Mouse (Mus musculus) CD4-positive, CD25-positive, alpha-beta regulatory T cell (primary cell): ENCODE data around the gene Trir. TPM values are rescaled to one million over a fixed set of nuclear protein-coding genes. Genes with fewer than 3 reads are reported as not detected.

Source experiments
- polyA plus RNA-seq: library from polyadenylated mRNA; unstranded; fragments of 100-300 nt; shearing (Covaris generic); gene quantifications from one replicate; pipeline ENCODE4 v1.2.1, GENCODE M21; 2017

The Trir gene
- polyA plus RNA-seq, result 206 TPM

DNA sequence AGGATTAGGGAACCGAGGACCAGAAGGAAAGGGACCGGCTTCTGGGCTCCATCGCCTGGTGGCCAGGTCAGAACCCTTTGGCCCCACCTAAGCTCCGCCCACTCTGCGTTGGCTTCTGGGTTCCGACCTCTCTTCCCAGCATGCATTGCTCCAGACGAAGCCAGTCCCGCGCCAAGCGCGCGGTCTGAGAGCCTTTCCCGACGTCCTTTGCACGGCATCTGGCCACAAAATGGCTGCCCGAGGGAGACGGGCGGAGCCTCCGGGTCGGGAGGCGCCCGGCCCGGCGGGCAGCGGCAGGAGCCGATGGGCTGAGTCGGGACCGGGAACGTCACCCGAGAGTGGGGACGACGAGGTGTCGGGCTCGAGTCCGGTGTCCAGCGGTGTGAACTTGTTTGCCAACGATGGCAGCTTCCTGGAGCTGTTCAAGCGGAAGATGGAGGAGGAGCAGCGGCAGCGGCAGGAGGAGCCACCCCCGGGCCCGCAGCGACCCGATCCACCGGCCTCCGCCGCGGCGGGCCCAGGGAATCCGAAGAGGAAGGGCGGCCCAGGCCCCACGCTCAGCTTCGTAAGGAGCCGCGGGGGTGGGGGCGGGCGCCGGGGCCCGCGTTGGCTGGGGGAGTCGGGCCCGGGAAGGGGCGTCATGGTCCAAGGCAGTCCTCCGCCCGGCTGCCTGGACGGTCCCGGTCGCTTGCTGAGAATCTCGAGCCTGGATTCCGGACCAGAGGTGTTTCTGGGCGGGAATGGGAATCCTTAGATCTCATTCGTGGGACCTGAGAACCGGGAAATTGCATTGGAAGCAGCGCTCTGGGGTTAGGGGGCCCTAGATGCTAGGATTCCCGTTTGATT lies at the start of gene Trir:
TSS of gene Trir (plus strand) at position 154 of the 846 bp plus-strand sequence.

DNA sequence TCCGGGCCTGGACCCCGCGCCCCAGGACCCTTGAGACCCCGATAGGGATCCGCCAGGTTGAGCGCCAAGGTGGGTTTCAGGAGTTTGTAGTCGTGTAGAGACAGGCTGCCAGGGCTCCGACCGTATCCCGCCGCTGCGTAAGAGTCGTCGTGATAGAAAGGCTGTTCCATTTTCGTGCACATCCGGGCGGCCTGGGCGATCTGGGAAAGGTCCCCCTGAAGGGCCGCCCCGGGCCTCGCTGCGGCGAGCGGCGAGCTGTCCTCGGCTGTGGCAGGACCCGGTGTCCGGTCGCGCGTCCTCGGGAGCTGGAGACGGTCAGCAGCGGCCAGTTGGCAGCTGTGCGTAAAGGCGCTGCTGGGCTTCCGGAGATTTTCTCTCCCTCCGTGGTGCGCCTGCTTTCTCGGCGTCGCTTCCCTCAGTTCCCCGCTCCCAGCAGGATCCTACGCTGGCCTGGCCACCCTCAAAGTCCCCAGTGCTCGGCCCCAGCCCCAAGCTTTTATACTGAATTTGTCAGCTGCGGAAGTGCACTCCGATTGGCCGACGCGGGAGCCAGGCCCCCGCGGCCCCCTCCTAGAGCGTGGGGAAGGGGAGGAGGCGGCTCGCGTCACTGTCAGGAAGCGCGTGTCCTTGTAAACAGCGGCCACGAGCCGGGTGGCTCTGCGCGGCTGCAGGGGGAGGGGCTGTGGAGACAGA lies 48.2 kb upstream of the Trir start, which contains the start of gene Junb:
TSS of gene Junb (minus strand) at position 471 of the 693 bp plus-strand sequence.

DNA sequence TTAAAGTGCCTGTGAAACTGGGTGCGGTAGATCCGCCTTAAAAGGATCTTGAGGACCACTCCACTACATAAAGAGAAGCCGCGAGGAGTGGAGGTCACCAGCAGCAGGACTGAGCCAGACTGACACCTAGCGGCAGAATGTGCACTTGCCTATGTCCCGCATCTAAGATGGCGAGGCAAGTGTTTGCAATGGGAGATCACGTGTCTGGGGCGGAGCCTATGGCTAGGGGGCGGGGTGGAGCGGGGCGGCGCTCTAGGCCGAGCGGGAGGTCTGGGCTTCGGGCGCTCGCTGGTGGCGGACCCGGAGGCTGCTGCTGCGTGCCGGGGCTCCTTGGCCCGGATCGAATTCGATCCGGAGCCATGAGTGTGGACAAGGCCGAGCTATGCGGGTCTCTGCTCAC lies 36.3 kb upstream of the Trir start, which contains the start of gene Hook2:
TSS of gene Hook2 (plus strand) at position 255 of the 400 bp plus-strand sequence.

DNA sequence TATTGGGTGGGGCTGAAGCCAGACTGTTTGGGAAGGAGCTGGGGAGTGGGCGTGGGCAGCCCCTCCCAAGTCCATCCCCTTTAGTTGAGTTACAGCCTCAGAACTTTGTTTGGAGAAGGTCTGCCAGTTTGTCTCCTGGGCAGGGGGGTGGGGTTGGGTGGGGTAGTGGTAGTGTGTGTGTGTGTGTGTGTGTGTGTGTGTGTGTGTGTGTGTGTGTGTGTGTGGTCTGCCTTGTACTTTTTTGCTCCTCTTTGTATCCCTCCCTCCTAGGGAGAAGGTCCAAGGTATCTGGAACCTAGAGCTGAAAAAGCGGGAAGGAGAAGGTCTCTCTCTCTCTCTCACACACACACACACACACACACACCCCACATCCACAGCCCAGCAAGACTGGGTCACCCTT lies 12.2 kb upstream of the Trir start, which contains the start of gene Best2:
TSS of gene Best2 (minus strand) at position 101 of the 400 bp plus-strand sequence.

DNA sequence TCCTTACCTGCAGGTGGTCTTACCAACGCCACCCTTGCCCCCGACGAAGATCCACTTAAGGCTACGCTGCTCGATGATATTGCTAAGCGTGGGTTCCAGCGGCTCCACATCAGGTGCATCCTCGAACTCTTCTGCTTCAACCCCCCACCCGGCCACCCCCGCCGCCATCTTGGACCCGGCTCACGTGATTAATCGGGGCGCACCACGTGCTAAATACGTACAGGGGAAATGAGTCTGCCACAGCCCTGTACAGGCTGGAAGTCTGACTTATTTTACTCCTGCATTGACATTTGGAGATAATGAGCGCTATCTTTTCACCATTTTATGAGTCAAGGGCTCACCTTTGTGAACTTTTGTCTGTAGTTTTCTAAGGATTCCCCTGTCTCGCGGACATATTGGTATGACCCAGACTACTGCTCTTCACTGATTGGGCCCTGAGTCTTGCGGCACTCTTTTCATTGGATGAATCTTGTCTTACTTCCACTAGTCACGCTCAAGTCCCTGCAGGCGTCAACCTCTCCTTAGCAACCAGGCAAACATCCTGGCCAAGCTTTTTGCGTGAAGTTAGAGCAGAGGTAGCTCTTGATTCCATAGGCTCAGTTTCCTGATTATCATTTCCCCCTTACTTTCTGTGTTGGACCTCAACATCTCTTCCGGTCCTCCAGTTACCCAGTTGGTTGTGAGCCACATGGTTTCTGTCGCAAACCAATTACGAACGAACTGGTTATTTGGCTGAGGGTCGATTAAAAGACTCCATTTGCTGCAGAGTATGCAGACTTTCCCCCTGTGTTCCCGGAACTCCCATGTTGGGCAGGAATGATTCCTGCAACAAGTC lies 1.3 kb upstream of the Trir start, which contains the start of gene Asna1:
TSS of gene Asna1 (minus strand) at position 184 of the 835 bp plus-strand sequence.

DNA sequence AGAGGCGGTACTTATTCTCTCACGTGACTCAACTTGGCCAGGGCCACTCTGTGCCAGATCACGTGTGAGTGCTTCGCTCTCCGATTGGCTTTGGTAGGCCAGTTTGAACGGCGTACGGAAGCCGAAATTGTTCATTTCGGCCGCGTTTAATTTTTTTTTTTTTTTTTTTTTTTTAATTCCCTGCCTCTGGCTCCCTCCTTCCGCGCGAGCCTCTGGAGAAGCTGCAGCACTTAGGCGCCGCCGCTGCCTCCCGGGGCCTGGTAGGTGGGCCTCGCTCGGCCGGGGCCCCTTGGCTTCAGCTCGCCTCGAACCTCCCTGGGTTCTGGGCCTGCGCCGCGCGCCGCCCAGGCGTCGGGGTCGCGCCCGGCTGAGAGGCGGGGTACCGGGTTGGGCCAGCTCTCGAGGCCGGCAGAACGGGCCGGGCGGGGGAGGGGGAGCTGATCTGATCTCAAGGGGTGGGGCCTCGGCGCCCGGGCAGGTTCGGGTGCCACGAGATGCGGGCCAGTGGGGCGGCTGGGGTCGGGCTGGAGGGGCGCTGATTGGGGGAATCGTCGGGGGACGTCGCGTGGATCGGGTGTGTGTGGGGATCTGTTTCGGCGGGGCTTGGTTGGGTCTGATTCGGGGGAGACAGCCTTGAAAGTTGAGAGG lies 10.2 kb downstream of the Trir start, which contains the start of gene Tnpo2:
TSS of gene Tnpo2 (plus strand) at position 198 of the 648 bp plus-strand sequence.

DNA sequence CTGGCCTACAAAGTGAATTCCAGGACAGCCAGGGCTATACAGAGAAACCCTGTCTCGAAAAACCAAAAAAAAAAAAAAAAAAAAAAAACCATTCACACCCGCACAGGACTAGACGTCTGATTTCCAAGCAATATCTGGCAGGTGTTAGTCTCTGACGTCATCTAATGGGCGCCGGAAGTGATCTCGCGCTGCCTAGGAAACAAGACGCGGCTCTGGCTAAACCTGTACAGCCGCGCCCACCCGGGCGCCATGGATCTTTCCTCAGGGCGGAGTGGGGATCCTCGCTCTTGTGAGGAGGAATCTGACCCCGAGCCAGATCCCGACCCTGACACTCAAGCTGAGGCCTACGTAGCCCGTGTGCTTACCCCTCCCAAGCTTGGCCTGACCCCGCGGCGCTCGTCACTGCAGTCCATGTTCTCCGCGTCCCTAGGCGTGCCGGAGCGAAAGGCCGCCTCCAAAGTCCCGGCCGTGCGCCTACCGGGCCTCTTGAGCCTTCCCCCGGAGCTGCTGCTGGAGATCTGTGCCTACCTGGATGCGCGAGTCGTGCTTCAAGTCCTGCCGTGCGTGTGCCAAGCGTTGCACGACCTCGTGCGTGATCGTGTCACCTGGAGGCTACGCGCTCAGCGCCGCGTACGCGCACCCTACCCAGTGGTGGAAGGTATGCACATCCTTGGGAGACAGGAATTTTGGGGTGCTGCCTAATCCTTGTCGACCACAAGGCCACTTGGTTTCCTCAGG lies 33.4 kb downstream of the Trir start, which contains the start of gene Fbxw9:
TSS of gene Fbxw9 (plus strand) at position 177 of the 738 bp plus-strand sequence.

DNA sequence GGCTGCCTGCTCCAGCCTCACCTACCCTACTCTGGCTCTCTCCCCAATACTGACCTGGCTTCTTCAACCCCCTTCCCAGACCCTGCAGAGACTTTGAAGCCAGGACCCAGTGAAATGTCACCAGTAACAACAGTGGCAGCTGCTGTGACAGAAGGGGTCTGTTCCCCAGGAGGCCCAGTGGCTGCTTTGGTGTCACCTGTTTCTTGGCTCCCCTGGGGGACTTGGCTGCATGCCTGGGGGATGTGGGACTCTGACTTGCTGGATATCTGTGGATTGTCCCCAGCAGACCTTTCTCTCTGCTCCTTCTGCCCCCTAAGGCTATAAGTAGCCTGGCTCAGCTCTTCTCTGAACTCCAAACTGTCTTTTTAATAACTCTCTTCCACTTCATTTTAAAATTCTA lies 41.4 kb downstream of the Trir start, which contains the start of gene Gm5741:
TSS of gene Gm5741 (minus strand) at position 1 of the 400 bp plus-strand sequence.

DNA sequence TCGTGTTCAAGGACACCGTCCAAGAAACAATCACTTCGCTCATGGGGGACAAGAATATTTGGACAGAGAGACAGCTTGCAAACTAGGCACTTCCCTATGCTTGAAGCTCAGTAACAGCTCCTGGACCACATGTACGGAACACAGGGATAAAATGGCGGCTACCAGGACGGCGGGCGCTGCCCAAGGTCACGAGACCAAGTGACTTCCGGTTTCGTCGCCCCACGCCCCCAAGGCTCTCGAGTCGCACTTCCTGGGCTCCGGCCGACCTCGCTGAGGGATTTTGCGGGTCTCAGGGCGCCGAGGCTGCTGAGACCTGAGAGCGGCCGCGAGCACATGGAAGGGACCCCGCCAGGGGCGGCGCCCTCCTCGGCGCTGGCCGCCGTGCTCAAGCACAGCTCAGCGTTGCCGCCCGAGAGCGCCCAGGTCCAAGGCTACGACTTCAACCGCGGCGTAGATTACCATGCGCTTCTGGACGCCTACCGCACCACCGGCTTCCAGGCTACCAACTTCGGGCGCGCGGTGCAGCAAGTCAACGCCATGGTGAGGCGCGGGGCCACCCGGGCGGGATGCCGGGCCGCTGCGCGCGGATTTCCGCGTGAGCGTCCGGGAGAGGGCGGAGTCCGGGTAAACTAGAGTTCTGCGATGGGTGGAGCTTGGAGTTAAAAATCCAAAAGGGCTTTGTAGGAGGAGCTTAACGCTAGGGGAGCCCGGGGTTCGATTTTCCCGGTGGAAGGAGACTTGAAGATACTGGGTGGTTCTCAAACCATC lies 45.1 kb downstream of the Trir start, which contains the start of gene Dhps:
TSS of gene Dhps (plus strand) at position 244 of the 768 bp plus-strand sequence.

Other genes starting within 250 kb of the Trir start
- gene Nfix, start 226.5 kb upstream of the Trir start, polyA plus RNA-seq, result 12.6 TPM
- gene Dand5, start 204.0 kb upstream of the Trir start, polyA plus RNA-seq, result 6.6 TPM
- 33.5 TPM for gene Gadd45gip1, start 195.3 kb upstream of the Trir start, polyA plus RNA-seq
- gene Rad23a, start 186.2 kb upstream of the Trir start, polyA plus RNA-seq, result 212 TPM
- 491 TPM for gene Calr, start 179.9 kb upstream of the Trir start, polyA plus RNA-seq
- gene Farsa, start 169.8 kb upstream of the Trir start, polyA plus RNA-seq, result 102 TPM
- 4.5 TPM for gene Syce2, start 154.7 kb upstream of the Trir start, polyA plus RNA-seq
- gene Gcdh, start 132.9 kb upstream of the Trir start, polyA plus RNA-seq, result 39.3 TPM
- 0.16 TPM for gene Klf1, start 124.9 kb upstream of the Trir start, polyA plus RNA-seq
- 14.6 TPM for gene Dnase2a, start 118.3 kb upstream of the Trir start, polyA plus RNA-seq
- 1.2 TPM for gene Mast1, start 89.5 kb upstream of the Trir start, polyA plus RNA-seq
- 0.19 TPM for gene Rtbdn, start 79.8 kb upstream of the Trir start, polyA plus RNA-seq
- gene Gm49661, start 57.4 kb upstream of the Trir start, polyA plus RNA-seq, result not detected
- gene Prdx2, start 57.2 kb upstream of the Trir start, polyA plus RNA-seq, result 181 TPM
- gene Rnaseh2a, start 57.1 kb upstream of the Trir start, polyA plus RNA-seq, result 99.4 TPM
- gene Junb, start 48.1 kb upstream of the Trir start, polyA plus RNA-seq, result 673 TPM
- gene Hook2, start 36.2 kb upstream of the Trir start, polyA plus RNA-seq, result 10.7 TPM
- gene Best2, start 12.3 kb upstream of the Trir start, polyA plus RNA-seq, result not detected
- gene Asna1, start 1.5 kb upstream of the Trir start, polyA plus RNA-seq, result 52.2 TPM
- gene Tnpo2, start 10.1 kb downstream of the Trir start, polyA plus RNA-seq, result 34.3 TPM
- gene Fbxw9, start 33.2 kb downstream of the Trir start, polyA plus RNA-seq, result 6.5 TPM
- 0.81 TPM for gene Gm5741, start 41.2 kb downstream of the Trir start, polyA plus RNA-seq
- 92.5 TPM for gene Dhps, start 44.9 kb downstream of the Trir start, polyA plus RNA-seq
- 173 TPM for gene Wdr83os, start 53.9 kb downstream of the Trir start, polyA plus RNA-seq
- 42.2 TPM for gene Wdr83, start 54.5 kb downstream of the Trir start, polyA plus RNA-seq
- 124 TPM for gene Man2b1, start 56.4 kb downstream of the Trir start, polyA plus RNA-seq
- gene Zfp791, start 96.3 kb downstream of the Trir start, polyA plus RNA-seq, result not detected
- gene Cks1brt, start 125.1 kb downstream of the Trir start, polyA plus RNA-seq, result 0.13 TPM
- gene Olfr371, start 199.2 kb downstream of the Trir start, polyA plus RNA-seq, result not detected